Mouse (Mus musculus): Measurements from ENCODE around the gene Knstrn. TPM values are rescaled to one million over a fixed set of nuclear protein-coding genes. Genes with fewer than 3 reads are reported as not detected.

Gene Knstrn
- total RNA-seq, 1 experiment = 36.5 TPM

GRCm38 (mm10) chr2:118873018-118873417, 59.2 kb downstream of the Knstrn start:
- H3K9me3 ChIP-seq (ENCODE audit: control insufficient read depth, insufficient read depth, low read depth, low read length) = no peaks in the 10 kb centered on the region
- TF ChIP-seq CHD2 (IDR thresholded peaks at IDR 0.05; ENCODE audit: low read depth, low read length) (no peak), ZC3H11A (IDR thresholded peaks at IDR 0.05; ENCODE audit: borderline replicate concordance, low read depth, low read length) (no peak), MAFK (IDR thresholded peaks at IDR 0.05; ENCODE audit: insufficient read depth, low read depth, low read length) (no peak), ZNF384 (IDR thresholded peaks at IDR 0.05; ENCODE audit: low read depth, low read length) (no peak), HCFC1 (IDR thresholded peaks at IDR 0.05; ENCODE audit: borderline replicate concordance, insufficient read depth, low read length) (no peak)
- H3K36me3 ChIP-seq (ENCODE audit: control insufficient read depth, insufficient read depth, low read length, poor library complexity, severe bottlenecking) = peaks cover 18% of the 10 kb centered on the region
- DNase-seq (ENCODE audit: low read depth, low spot score) = no peak
- H3K4me1 ChIP-seq (ENCODE audit: control insufficient read depth in 2 of 2, insufficient read depth in 2 of 2, low read length in 2 of 2, poor library complexity in 1 of 2) = peaks cover 0 to 1% of the 10 kb centered on the region in 2 experiments; a peak in 1 of 4 replicates
- no peak overlapping the region for H3K27ac ChIP-seq (ENCODE audit: insufficient read depth, low read depth, low read length, poor library complexity, severe bottlenecking)
- no peak overlapping the region for H3K4me3 ChIP-seq (ENCODE audit: insufficient read depth in 1 of 2, low read depth in 1 of 2, low read length in 2 of 2, poor library complexity in 1 of 2, severe bottlenecking in 1 of 2)
- in situ Hi-C loops (cut with MboI; ENCODE audit: low sequenced_read_pairs in 2 of 2, unreplicated experiment in 2 of 2) = no loop called here
- no peak overlapping the region for H3K9ac ChIP-seq (ENCODE audit: insufficient read depth, low read depth, low read length, poor library complexity, severe bottlenecking)

DNA sequence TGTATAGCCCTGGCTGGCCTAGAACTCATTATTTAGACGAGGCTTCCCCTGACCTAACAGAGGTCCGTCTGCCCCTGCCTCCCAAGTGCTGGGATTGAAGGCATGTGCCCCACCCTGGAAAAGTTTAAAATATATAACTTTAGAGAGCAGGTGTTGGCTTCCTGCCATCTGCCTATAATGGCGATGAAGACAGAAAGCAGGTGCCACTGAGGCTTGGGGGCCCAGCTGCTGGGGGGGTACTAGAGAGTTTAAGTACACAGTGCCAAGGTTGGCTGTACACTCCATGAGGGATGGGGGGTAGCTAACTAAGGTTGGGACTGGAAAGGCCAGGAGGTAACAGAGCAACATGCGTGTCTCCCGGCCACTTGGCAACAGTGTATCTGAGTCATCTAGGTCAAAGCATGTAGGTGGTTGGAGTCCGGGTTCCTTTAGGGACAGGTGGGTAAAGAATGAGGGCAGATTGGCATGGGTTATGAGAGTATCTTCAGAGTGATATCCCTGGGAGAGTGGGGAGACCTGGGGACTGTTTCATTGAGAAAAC, 60.2 kb downstream of the Knstrn start:
- Histone ChIP-seq H3K9me3 (ENCODE audit: control insufficient read depth, insufficient read depth, low read depth, low read length) (no peaks in the 10 kb centered on the region), H3K27ac (ENCODE audit: insufficient read depth, low read depth, low read length, poor library complexity, severe bottlenecking) (no peak overlapping the region), H3K9ac (ENCODE audit: insufficient read depth, low read depth, low read length, poor library complexity, severe bottlenecking) (no peak overlapping the region), H3K4me3 (ENCODE audit: insufficient read depth in 1 of 2, low read depth in 1 of 2, low read length in 2 of 2, poor library complexity in 1 of 2, severe bottlenecking in 1 of 2) (no peak overlapping the region), H3K4me1 (ENCODE audit: control insufficient read depth in 2 of 2, insufficient read depth in 2 of 2, low read length in 2 of 2, poor library complexity in 1 of 2) (peaks cover 0 to 1% of the 10 kb centered on the region in 2 experiments; a peak in 1 of 4 replicates), H3K36me3 (ENCODE audit: control insufficient read depth, insufficient read depth, low read length, poor library complexity, severe bottlenecking) (peaks cover 18% of the 10 kb centered on the region)
- DNase-seq (ENCODE audit: low read depth, low spot score) = no peak
- in situ Hi-C loops (cut with MboI; ENCODE audit: low sequenced_read_pairs in 2 of 2, unreplicated experiment in 2 of 2) = no loop called here
- TF ChIP-seq ZNF384 (IDR thresholded peaks at IDR 0.05; ENCODE audit: low read depth, low read length) (no peak), ZC3H11A (IDR thresholded peaks at IDR 0.05; ENCODE audit: borderline replicate concordance, low read depth, low read length) (no peak), MAFK (IDR thresholded peaks at IDR 0.05; ENCODE audit: insufficient read depth, low read depth, low read length) (no peak), HCFC1 (IDR thresholded peaks at IDR 0.05; ENCODE audit: borderline replicate concordance, insufficient read depth, low read length) (no peak), CHD2 (IDR thresholded peaks at IDR 0.05; ENCODE audit: low read depth, low read length) (no peak)

- Histone ChIP-seq H3K27ac (ENCODE audit: insufficient read depth, low read depth, low read length, poor library complexity, severe bottlenecking) (no peak overlapping the region), H3K9me3 (ENCODE audit: control insufficient read depth, insufficient read depth, low read depth, low read length) (no peaks in the 10 kb centered on the region), H3K4me3 (ENCODE audit: insufficient read depth in 1 of 2, low read depth in 1 of 2, low read length in 2 of 2, poor library complexity in 1 of 2, severe bottlenecking in 1 of 2) (no peak overlapping the region), H3K36me3 (ENCODE audit: control insufficient read depth, insufficient read depth, low read length, poor library complexity, severe bottlenecking) (peaks cover 18% of the 10 kb centered on the region), H3K4me1 (ENCODE audit: control insufficient read depth in 2 of 2, insufficient read depth in 2 of 2, low read length in 2 of 2, poor library complexity in 1 of 2) (no peaks in the 10 kb centered on the region), H3K9ac (ENCODE audit: insufficient read depth, low read depth, low read length, poor library complexity, severe bottlenecking) (no peak overlapping the region)
- in situ Hi-C loops (cut with MboI; ENCODE audit: low sequenced_read_pairs in 2 of 2, unreplicated experiment in 2 of 2) = loop anchor here in 1 of 2 experiments (25.0 kb wide), 1 partner anchor 388 kb away; the partner anchor contains the start of gene Srp14
- DNase-seq (ENCODE audit: low read depth, low spot score) = no peak
- no peak for TF ChIP-seq CHD2 (IDR thresholded peaks at IDR 0.05; ENCODE audit: low read depth, low read length)
- TF ChIP-seq ZC3H11A (IDR thresholded peaks at IDR 0.05; ENCODE audit: borderline replicate concordance, low read depth, low read length) = no peak
- no peak for TF ChIP-seq MAFK (IDR thresholded peaks at IDR 0.05; ENCODE audit: insufficient read depth, low read depth, low read length)
- no peak for TF ChIP-seq ZNF384 (IDR thresholded peaks at IDR 0.05; ENCODE audit: low read depth, low read length)
- TF ChIP-seq HCFC1 (IDR thresholded peaks at IDR 0.05; ENCODE audit: borderline replicate concordance, insufficient read depth, low read length) = no peak
Observed at GRCm38 (mm10) chr2:118875316-118875715, 61.5 kb downstream of the Knstrn start.

- TF ChIP-seq MAFK (IDR thresholded peaks at IDR 0.05; ENCODE audit: insufficient read depth, low read depth, low read length) = no peak
- TF ChIP-seq ZC3H11A (IDR thresholded peaks at IDR 0.05; ENCODE audit: borderline replicate concordance, low read depth, low read length) = no peak
- no peak for DNase-seq (ENCODE audit: low read depth, low spot score)
- Histone ChIP-seq H3K27ac (ENCODE audit: insufficient read depth, low read depth, low read length, poor library complexity, severe bottlenecking) (no peak overlapping the region), H3K9me3 (ENCODE audit: control insufficient read depth, insufficient read depth, low read depth, low read length) (no peaks in the 10 kb centered on the region), H3K36me3 (ENCODE audit: control insufficient read depth, insufficient read depth, low read length, poor library complexity, severe bottlenecking) (peaks cover 18% of the 10 kb centered on the region), H3K9ac (ENCODE audit: insufficient read depth, low read depth, low read length, poor library complexity, severe bottlenecking) (no peak overlapping the region), H3K4me1 (ENCODE audit: control insufficient read depth in 2 of 2, insufficient read depth in 2 of 2, low read length in 2 of 2, poor library complexity in 1 of 2) (peaks cover 0 to 2% of the 10 kb centered on the region in 2 experiments; a peak in 1 of 4 replicates), H3K4me3 (ENCODE audit: insufficient read depth in 1 of 2, low read depth in 1 of 2, low read length in 2 of 2, poor library complexity in 1 of 2, severe bottlenecking in 1 of 2) (no peak overlapping the region)
- in situ Hi-C loops (cut with MboI; ENCODE audit: low sequenced_read_pairs in 2 of 2, unreplicated experiment in 2 of 2) = loop anchor here in 1 of 2 experiments (25.0 kb wide), 1 partner anchor 389 kb away; the partner anchor contains the start of gene Srp14
Observed at GRCm38 (mm10) chr2:118876453-118876852, 62.6 kb downstream of the Knstrn start.

All from ES-E14 (cell line).